Mouse (Mus musculus) hindlimb bud, embryonic 11.5 days (tissue): ENCODE results near the gene Gm10282.

Experiments
- DNase-seq: peaks from one replicate; pipeline ENCODE4 v3.0.0-alpha.2; 2012; ENCODE audit warnings: low read depth, low spot score; ENCODE audit errors: extremely low spot score

Gene Gm10282

DNA sequence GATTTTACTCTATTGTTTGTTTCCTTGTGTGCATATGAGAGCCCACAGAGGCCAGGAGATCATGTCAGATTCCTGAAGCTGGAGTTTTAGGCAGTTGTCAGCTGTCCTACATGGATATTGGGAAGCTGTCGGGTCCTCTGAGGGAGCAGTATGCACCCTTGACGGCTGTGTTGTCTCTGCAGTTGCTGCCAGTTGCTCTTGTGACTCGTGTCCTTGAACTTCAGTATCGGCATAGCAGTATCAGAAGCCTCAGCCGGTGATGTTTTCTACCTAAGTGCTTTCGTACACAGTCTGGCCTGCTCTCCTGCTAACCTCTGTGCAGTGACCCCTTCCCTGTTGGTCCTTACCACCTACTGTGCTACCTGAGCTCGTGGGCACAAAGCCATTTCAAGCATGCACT, 41.6 kb downstream of the Gm10282 start:
- DNase-seq = no peak

DNA sequence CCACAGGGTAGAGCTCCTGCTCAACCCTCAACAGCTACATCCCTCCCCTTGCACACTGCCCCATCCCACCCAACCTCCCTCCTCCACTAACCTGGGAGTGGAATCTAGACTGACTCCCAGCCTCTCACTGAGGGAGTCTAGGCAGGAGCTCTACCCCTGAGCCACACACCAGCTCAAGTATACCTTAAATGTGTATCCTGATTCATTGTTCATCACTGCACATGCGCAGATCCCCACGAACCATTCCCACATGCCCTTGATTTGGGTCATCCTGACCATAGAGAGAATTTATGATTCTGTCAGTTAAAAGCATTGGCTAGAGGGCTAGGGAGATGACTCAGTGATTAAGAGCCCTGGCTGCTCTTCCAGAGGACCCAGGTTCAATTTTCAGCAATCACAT, 42.3 kb downstream of the Gm10282 start:
- DNase-seq = no peak

DNA sequence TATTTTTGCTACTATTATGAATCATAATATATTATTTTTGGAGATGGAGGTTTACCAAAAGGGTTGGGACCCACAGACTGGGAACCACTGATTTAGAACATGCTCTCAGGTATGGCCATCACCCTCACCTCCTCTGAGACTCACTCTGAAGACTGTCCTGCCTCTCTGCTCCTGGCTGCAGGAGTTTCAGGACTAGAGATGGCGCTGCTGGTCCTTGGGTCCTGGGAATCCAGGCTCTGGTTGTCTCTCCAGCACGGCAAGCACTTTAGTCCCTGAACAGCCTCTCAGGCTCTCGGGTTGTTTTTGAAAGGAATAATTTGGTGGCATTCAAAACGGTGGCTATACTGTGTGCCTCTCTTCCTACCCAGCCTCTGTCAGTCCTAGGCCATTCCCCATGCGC, 43.2 kb downstream of the Gm10282 start:
- DNase-seq = no peak

DNA sequence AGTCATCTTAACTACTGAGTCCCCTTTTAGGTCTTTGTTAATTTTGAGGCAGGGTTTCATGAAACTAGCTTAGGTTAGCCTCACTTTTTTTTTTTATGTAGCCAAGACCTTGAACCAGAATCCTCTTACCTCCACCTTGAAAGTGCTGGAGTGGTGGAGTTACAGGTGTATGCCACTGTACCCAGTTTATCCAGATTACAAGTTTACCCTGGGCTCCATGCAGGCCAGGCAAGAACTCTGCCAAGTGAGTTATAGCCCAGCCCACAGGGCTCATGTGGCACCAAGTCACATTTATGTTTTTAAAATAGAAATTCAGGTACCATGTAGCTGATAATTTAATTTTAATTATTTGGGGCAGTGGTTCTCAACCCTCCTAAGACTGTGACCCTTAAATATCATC, 43.6 kb downstream of the Gm10282 start:
- DNase-seq = no peak

DNA sequence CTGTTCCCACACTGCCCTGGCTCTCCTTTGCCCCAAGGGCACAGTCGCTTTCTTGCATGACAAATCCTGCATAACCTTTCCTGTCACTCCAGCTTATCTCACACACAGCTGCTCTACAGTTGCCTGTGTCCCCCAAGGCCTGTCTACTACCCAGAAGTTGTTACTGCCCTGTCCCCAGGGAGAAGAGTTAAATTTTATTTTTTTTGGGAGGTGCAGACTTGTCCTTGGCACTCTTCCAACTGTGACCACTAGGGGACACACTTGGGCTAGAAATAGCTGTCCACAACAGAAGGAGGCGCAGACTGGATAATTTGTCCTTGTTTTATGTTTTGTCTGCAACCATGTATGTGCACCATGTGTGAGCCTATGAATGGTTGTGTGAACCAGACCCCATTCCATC, 44.0 kb downstream of the Gm10282 start:
- DNase-seq = peak; percentile 46

DNA sequence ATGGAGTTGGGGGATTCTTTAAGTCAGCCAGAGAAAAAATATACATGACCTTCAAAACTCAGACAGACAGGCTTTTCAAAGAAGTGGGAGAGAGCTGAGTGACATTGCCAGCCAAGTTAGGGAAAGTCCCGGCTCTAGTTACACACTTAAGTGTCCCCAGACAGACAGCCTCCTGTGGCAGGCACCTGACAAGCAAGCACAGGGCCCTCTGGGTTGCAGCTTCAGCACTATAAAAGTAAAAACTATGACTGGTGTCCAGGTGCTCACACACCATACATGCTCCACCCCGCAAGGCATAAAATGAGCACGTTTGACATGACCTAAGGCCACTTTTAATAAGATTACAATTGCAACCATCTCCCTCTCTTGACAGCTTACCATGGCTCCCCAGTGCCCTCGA, 44.5 kb downstream of the Gm10282 start:
- DNase-seq = no peak

DNA sequence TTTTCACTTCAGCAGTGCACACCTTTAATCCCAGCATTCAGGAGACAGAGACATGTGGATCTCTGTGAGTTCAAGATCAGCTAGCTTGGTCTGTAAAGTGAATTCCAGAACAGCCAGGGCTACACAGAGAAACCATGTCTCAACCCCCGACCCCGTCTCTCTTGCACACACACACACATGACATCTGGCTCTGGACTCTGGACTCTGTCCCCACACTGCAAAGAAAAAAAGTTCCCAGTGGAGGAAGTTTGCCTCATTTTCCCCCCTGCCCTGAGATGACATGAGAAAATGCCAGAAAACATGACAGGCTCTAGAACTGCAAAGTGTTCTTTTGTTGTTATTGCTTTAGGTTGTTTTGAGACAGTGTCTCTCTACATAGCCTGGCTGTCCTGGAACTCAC, 45.2 kb downstream of the Gm10282 start:
- no peak for DNase-seq

DNA sequence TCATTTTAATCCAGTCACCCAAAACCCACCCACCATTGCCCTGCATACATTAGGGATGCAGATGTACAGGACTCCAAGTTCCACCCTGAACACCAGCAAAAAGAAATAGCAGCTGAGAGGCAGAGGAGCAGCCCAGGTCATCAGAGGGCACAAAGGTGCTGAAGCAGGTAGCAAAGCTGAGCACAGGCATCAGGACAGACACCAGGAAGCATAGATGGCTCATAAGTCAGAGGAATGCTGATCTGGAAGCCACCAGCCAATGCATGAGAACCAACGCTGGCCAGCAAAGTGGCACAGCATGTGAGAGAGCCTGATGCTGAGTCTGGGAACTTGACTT, 47.2 kb downstream of the Gm10282 start:
- no peak for DNase-seq

DNA sequence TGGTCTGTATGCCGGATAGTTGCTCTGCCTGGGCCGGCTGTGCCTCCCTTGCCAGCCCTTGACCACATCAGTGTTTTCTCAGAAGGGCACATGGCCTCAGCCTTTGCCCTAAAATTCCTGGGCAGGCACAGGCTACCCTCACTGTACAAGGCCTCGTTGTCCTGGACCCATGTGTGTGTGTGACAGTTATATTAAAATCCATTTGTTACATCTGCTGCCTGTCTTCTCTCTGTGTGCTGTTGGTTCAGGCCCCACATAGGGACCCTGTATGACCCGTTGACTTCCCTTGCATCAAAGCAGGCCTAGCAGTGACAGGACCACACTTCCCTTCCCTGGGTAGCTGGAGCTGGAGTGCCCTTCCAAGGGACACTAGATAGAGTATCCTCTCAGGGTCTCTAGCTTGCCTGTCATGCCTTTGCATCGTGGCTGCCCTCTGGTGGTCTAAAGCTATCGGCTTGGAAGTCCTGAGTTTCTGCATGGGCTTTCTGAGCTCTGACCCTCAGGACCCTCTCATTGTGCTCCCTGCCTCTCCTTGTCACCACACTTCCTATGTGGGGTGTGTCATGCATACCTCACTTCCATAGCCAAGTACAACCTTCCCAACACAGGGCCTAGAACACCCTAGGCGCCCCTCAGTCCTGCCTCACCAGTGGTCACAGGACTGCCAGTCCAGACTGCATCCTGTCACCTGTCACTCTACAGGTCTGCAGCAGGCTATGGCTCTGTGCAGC, 47.7 kb downstream of the Gm10282 start:
- no peak for DNase-seq
